Mouse (Mus musculus): ENCODE data around the gene Gad1.

- TF ChIP-seq POLR2A (IDR thresholded peaks at IDR 0.05; ENCODE audit: borderline replicate concordance, control insufficient read depth, low read depth, low read length): no peak
- TF ChIP-seq CTCF (IDR thresholded peaks at IDR 0.05; ENCODE audit: control insufficient read depth, insufficient read depth, low read length): no peak
Measured at GRCm38 (mm10) chr2:70642971-70643565, 90.2 kb downstream of the Gad1 start.
